Mouse (Mus musculus) lung, adult 2 months (tissue): Measurements from ENCODE around the gene Dgki.

ENCODE experiments used
- CTCF ChIP-seq: fragments of 200-500 bp; IDR thresholded peaks from 2 replicates; pipeline ENCODE4 v1.5.1; 2011; ENCODE audit warnings: mild to moderate bottlenecking, low read length, control low read depth; ENCODE audit not compliant: insufficient read depth
- POLR2A ChIP-seq: fragments of 200-500 bp; IDR thresholded peaks from 2 replicates; pipeline ENCODE4 v1.6.1; 2011; ENCODE audit warnings: low read depth, mild to moderate bottlenecking, control low read depth, low read length, borderline replicate concordance; ENCODE audit errors: extremely low read depth

DNA sequence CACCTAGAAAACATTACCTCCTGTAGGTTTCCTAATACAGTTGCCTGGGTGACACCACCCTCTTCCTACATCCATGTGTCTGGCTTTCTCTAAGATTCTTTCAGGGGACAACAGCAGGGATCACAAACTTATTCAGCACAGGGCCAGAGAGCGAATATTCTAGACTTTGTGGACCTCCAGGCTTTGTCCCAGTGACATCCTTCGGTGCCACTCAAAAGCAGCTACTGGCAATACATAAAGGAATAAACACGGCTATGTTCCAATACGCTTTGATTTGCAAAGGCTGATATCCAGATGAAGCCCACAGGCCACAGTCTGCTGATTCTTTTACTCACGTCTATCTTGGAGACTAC lies 57.2 kb downstream of the Dgki start:
- TF ChIP-seq CTCF, result no peak
- TF ChIP-seq POLR2A, result no peak
